Mouse (Mus musculus) heart, adult 2 months (tissue): ENCODE data around the gene Abt1.

Source experiments
- CTCF ChIP-seq: fragments of 200-600 bp; IDR thresholded peaks from 2 replicates; pipeline ENCODE4 v1.8.1; 2022; ENCODE audit warnings: antibody characterized with exemption, mild to moderate bottlenecking, moderate library complexity
- POLR2A ChIP-seq: fragments of 200-500 bp; IDR thresholded peaks from 2 replicates; pipeline ENCODE4 v1.6.1; 2011; ENCODE audit warnings: mild to moderate bottlenecking, low read depth, low read length, control low read depth; ENCODE audit not compliant: insufficient read depth

DNA sequence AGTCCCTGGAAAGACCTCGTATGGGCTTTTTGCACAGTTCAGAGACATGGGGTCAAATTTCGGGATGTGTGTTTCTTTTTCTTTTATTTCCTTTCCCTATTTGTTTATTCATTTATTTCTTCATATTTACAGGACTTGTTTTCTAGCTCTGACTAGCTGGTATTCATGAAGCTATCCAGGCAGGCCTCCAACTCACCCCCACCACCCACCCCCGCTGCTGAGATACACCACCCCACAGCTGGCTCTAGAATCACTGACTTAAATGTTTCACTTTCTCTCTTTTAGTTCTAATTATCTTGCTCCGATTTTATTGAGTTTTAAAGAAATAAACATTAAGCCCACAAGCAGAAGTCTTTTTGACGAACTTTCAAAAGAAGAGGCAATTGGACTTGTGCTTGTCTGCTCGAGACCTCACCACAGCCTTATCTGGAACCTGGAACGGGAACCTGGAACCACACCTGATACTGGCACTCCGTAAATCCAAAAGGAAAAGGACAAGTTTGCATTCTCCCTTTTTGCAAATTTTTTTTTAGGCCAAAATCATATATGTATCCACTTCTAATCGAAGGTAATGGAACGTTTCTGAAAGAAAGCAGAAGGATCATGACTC, 6.2 kb upstream of the Abt1 start:
- TF ChIP-seq CTCF (no peak), POLR2A (no peak)
